Mouse (Mus musculus) limb, embryonic 10.5 days (tissue): ENCODE results near the gene Ppil1. TPM values are rescaled to one million over a fixed set of nuclear protein-coding genes. Genes with fewer than 3 reads are reported as not detected.

ENCODE experiments used
- DNase-seq: peaks from one replicate; pipeline ENCODE4 v3.0.0-alpha.2; 2017; ENCODE audit warnings: low spot score
- H3K27ac ChIP-seq: fragments of 300-500 bp; sonication (generic); 2 replicates; pipeline ENCODE4 v1.5.1; 2016; ENCODE audit warnings: mild to moderate bottlenecking
- H3K27me3 ChIP-seq: fragments of 300-500 bp; sonication (generic); 2 replicates; pipeline ENCODE4 v1.6.1; 2016; ENCODE audit warnings: low read depth, mild to moderate bottlenecking; ENCODE audit not compliant: poor library complexity, severe bottlenecking
- H3K36me3 ChIP-seq: fragments of 300-500 bp; sonication (generic); 2 replicates; pipeline ENCODE4 v1.6.1; 2016; ENCODE audit warnings: mild to moderate bottlenecking, moderate library complexity
- H3K4me1 ChIP-seq: fragments of 300-500 bp; sonication (generic); 2 replicates; pipeline ENCODE4 v1.6.1; 2016
- H3K4me3 ChIP-seq: fragments of 300-500 bp; sonication (generic); 2 replicates; pipeline ENCODE4 v1.5.1; 2016; ENCODE audit warnings: mild to moderate bottlenecking, moderate library complexity
- H3K9me3 ChIP-seq: fragments of 300-500 bp; sonication (generic); replicated peaks from 2 replicates; pipeline ENCODE4 v1.6.1; 2016; ENCODE audit warnings: mild to moderate bottlenecking
- WGBS: fragments of 180-500 bp; shearing (Covaris S2); methylation state at CpG from one replicate; pipeline ENCODE4 v1.1.7; 2016; 5-methylcytosine and 5-hydroxymethylcytosine counted together
- polyA plus RNA-seq: library from polyadenylated mRNA; unstranded; fragments of >200 nt; fragmentation: Nextera tagmentation; extraction: Ambion mirVana; gene quantifications from 2 replicates; pipeline ENCODE4 v1.2.1, GENCODE M21; 2016

The Ppil1 gene
- polyA plus RNA-seq, 1 experiment from 2014 or later, result 239 TPM

DNA sequence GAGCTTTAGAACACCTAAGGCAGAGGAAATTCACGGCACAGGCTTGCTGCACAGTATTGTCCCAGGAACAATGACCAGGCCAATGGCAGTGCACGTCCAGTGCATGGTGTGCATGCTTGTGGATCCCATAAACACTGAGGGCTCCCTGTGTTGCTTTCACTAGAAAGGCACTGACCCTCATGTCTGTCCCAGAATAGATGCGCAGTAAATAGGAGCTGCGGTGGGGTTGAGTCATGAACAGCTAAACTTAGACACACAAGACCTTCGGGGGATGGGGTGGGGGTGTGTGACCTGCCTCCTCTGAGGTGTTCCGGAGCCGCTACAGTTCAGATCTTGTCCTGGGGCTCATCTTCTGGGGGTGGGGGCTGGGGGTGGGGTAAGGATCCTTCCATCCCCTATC, 57.9 kb downstream of the Ppil1 start:
- no peaks in the 10 kb centered on the region for H3K36me3 ChIP-seq
- no peaks in the 10 kb centered on the region for H3K9me3 ChIP-seq
- DNase-seq, result no peak
- 90% methylated on average over 7 of the region's 7 CpGs for WGBS
- H3K4me1 ChIP-seq, result peaks cover 2% of the 10 kb centered on the region; the same call in 1 of the 2 replicates
- H3K27me3 ChIP-seq, result no peaks in the 10 kb centered on the region
- no peak overlapping the region for H3K4me3 ChIP-seq
- no peak overlapping the region for H3K27ac ChIP-seq

DNA sequence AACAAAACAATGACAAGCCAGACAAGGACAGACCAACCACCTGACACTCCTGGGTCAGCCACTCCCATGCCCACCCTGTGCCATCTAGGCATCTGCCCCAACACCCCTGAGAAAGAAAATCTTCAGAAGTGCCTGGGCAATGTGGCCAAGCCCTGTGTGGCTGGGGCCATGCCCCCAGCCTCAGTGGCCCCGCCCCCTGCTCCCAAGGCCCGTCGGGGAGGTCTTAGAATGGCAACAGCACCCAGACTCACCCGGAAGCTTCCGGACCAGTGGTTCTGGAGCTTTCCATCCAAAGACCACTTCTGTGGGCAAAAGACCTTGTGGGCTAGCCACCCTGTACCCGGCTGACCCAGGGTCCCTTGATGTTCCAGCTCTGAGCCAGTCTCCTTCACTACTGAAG, 61.4 kb downstream of the Ppil1 start:
- no peaks in the 10 kb centered on the region for H3K36me3 ChIP-seq
- peak overlapping the region; percentile 50; the same call in 1 of the 2 replicates for H3K27ac ChIP-seq
- DNase-seq, result no peak
- no peaks in the 10 kb centered on the region for H3K9me3 ChIP-seq
- H3K4me1 ChIP-seq, result peaks cover 12% of the 10 kb centered on the region
- WGBS, result 89% methylated on average over 6 of the region's 6 CpGs
- H3K27me3 ChIP-seq, result no peaks in the 10 kb centered on the region
- no peak overlapping the region for H3K4me3 ChIP-seq

Other genes with a start within 250 kb of the Ppil1 start
- gene Srsf3, start 231.6 kb downstream of the Ppil1 start, polyA plus RNA-seq, result 820 and 832 TPM in 2 replicates
- 22.2 and 28.8 TPM in 2 replicates for gene Cdkn1a, start 173.2 kb downstream of the Ppil1 start, polyA plus RNA-seq
- 0.11 and 0.26 TPM in 2 replicates for gene Rab44, start 150.0 kb downstream of the Ppil1 start, polyA plus RNA-seq
- gene Cpne5, start 26.0 kb downstream of the Ppil1 start, polyA plus RNA-seq, result 2.0 and 3.2 TPM in 2 replicates
- gene BC004004, start 4.6 kb upstream of the Ppil1 start, polyA plus RNA-seq, result 47.9 and 52.9 TPM in 2 replicates
- 0.34 and 0.35 TPM in 2 replicates for gene Pi16, start 53.5 kb upstream of the Ppil1 start, polyA plus RNA-seq
- 234 and 286 TPM in 2 replicates for gene Mtch1, start 83.7 kb upstream of the Ppil1 start, polyA plus RNA-seq
- gene Fgd2, start 96.7 kb upstream of the Ppil1 start, polyA plus RNA-seq, result 6.4 and 6.7 TPM in 2 replicates
- gene Pim1, start 226.6 kb upstream of the Ppil1 start, polyA plus RNA-seq, result 27.4 and 31.0 TPM in 2 replicates